Mouse (Mus musculus) adrenal gland, postnatal 25 days (tissue): Measurements from ENCODE around the gene Rbm3. TPM values are rescaled to one million over a fixed set of nuclear protein-coding genes. Genes with fewer than 3 reads are reported as not detected.
"Not testable (repeated sequence)": the region's sequence is repeated elsewhere in the genome, so short reads cannot be mapped to it uniquely, and the experiment has no call there.

Experiments used
- DNase-seq: peaks from one replicate; pipeline ENCODE4 v3.0.0; 2021; ENCODE audit warnings: mixed read lengths
- total RNA-seq: library from RNA; stranded (reverse); gene quantifications from 2 replicates; pipeline ENCODE4 v1.2.3, GENCODE M21; 2021

The Rbm3 gene
- total RNA-seq, 1 experiment from 2014 or later = 115 TPM

DNA sequence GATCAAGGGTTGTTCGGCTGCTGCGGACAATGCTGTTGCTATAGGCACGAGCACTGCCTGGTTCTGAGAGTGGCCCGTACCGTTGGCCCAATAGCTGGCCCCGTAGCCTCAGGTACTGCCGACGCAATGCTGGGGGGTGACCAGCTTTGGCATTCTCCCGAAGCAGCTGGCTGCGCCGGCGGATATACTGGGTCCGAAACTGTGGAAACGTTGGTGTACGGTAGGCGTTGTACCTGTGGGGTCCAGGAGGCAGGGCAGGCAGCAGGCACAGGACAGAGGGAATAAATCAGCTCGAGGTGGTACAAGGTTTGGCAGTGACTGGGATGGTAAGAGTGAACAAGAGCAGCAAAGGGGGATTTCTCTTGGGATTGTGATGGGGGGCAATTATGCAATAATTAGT is 14.3 kb downstream of the Rbm3 start:
- no peak for DNase-seq

DNA sequence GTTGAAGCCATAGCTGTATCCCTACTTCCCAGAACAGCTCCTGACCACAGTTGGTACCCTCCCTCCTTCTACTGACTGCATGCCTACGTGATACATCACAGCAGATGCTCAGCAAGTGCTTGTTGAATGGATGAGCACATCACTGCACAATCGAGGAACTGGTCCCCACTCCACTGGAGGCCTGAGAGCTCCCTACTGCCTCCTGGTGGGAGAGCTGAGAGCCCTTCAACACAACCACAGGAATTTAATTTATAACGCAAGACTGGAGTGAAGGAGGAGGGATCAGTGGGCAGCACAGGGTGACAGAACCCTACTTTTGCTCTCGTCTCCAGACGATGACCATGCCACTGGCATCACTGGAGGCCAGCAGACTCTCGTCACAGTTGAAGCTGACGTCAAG is 20.4 kb downstream of the Rbm3 start:
- no peak for DNase-seq

DNA sequence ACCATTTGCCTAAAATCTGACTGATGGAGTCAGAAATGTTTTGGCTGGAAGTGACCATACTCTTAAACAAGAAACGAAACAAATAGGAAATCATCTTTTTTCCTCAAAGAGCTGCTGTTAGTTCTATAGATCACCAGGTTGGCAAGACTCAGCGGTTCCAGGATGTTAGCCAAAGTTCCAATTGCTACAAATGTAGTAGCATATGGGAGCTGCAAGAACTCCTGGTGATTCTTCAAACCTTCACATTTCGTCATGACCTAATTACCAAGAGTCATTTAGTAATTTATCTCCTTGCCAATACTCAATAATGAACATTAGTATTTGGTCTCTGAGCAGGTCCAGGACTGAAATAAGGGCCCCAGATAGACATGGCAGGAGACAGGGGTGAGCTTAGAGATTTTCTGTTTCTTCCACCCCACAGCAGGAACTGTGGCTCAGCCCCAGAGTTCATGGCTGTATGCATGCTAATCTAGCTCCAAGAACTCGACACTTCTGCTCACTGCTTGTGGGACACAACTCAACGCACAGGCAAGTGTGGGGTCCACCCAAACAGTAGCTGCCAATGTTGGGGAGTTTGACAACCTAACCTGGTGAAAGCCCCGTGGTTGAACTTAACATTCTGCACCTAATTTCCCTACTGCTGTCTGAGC is 21.7 kb downstream of the Rbm3 start:
- DNase-seq = no peak

DNA sequence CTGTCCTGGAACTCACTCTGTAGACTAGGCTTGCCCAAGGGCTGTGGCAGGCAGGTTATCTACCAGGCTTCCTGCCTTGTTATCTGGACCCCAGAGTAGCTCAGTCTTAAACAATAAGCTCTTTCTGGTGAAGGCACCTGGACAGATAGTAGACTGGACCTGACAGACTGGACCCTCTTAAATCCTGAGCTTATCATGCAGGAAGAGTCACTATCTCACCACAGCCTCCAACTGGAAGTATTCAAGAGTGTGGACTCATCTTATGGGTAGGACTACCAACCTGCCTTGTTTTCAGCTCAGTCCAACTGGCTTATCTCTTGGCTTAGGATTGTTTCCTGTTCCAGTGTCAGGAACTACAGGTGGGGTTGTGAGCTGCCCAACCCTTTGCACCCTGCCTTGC is 28.4 kb downstream of the Rbm3 start:
- DNase-seq = no peak

DNA sequence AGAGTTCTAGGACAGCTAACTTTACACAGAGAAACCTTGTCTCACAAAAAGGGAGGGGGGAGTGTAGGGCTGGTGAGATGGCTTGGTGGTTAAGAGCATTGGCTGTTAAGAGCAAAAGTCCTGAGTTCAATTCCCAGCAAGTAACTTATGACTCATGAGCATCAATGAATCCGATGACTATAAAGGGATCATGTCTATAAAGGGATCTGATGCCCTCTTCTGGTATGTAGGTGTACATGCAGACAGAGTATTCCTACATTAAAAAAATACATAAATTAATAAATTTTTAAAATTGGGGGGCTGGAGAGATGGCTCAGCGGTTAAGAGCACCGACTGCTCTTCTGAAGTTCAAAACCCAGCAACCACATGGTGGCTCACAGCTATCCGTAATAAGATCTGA is 30.4 kb downstream of the Rbm3 start:
- DNase-seq = no peak

DNA sequence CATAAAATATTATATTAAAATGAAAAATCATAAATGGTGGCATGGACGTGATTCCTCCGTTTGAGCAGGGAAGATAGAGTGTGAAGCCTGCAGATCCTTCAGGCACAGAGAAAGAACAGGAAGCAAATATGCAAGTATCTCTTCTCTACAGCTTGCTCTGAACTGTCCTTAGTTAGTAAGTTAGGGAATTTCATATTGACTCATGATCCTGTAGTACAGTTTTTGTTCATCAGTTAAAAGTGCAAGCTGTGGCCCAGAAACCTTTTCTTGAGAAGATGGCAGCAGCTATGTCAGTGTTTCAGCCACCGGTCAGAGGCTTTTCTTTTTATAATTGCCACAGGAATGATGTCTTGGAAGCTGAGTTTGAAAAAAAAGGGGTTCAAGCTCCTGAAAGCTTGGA is 40.7 kb downstream of the Rbm3 start:
- no peak for DNase-seq

DNA sequence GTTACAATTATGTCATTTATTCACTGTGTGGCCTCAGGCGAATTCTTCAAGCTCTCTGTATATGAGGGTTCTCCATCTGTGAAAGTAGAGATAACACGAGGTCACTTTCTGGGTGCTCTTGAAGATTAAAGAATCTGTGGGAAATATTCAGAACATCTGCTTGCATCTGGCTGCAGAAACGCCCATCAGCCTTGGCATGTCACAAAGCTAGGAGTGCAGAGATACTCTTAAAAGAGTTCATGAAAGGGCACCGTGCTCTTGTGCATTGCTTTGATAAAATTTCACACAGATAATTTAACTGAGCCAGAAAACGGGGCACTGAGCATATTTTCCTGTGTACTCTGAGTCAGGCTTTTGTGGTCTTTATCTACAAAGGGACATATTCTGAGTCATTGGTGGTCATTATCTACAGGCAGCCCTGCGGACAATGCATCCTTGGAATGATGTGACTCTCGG is 43.4 kb downstream of the Rbm3 start:
- DNase-seq = no peak

DNA sequence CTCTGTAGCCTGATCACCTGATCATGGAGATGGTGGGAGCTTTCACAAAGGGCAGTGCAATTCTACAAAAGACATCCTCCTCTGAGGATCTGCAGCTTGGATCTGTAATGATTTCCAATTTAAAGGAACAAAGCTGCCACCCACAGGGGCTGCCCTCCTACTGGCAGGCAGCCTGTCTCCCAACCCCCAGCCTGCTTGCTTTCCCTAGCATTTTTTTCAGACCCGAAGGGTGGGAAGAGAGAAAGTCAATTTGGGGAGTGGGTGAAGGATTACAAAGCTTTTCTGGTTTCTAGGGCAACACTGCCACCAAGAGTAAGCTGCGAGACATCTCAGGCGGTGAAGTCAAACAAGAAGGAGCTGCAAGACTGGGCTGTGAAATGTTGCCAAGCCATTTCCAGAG is 44.7 kb downstream of the Rbm3 start:
- no peak for DNase-seq

DNA sequence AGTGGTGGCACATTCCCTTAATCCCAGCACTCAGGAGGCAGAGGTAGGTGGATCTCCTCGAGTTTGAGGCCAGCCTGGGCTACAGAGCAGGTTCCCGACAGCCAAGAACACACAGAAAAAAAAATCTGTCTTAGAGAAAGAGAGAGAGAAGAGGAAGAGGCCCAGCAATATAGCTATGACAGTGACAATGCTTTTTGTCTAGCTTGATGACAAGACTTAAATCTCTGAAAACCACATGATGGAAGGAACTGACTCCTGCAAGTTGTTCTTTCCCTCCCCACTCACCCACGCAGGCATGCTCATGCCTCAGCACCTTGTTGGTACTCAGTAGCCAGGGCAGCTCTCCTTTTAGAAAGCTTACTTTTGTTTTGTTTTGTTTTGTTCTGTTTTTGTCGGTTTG is 46.2 kb downstream of the Rbm3 start:
- no peak for DNase-seq

DNA sequence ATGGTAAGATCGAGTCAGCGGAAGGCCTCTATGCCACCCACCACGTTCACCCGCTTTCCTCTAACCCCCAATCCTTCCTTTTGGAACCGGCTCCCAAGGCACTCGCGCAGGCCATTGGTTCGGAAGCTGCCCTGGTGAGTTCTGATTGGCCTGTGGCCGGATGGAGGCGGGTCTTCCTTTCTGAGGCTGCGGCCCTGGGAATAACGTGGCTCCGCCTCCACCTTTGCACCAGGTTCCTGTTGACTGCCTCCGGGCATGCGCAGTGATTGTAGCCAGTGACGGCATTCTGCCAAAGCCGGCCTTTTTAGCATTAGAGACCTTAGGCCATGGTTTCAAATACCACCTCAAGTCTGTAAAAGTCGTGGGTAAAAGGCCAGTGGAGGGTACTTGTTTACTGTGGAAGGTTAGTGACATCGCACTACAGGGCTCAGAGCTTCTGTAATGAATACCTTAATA is 48.9 kb downstream of the Rbm3 start:
- peak; percentile 91 for DNase-seq

DNA sequence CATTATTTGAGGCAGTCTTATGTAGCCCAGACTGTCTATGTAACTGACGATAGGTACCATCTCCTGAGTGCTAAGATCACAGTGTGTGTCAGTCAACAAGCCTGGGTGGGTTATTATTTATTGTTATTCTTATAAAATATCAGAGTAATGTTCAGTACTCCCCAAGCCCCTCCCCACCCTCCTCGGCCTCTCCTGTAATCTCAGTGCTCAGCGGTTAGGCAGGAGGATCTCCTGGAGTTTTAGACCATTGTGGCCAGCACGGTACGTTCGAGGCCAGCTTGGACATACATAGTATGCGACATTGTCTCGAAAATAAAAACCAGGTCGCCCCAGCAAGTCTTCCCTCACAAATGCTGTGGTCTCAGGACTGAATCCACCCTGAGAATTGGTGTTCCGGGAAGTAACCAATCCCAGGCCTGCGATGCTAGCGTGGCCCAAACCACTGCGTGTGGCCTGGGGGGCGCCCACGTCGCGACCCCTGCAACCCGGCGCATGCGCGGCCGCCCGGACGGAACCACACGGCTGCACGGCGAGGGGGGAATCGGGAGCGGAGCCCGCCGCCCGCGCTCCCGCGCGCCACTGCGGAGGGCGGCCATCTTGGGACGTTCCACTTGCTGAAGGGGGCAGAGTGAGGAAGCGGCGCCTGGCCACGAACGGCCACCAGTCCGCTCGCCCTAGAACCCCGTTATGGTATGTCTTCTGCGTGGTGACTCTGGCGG is 49.5 kb downstream of the Rbm3 start:
- peak; percentile 71 for DNase-seq

DNA sequence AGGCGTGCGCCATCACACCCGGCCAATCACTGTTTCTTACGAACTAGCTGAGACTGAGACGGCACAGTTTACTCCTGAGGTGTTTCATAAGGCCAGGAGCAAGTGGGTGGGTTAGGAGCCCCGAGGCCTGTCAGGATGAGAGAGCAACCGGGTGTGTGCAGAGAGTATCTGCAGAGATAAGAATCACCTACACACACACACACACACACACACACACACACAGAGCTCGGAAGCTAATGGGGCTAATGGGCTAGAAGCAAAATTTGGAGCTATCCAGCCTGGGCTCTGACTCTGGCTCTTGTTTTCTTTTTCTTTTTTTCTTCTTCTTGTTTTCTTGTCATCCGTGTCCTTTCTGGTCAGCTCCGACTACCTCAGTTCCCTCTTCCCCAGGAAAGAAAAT is 50.1 kb downstream of the Rbm3 start:
- no peak for DNase-seq

DNA sequence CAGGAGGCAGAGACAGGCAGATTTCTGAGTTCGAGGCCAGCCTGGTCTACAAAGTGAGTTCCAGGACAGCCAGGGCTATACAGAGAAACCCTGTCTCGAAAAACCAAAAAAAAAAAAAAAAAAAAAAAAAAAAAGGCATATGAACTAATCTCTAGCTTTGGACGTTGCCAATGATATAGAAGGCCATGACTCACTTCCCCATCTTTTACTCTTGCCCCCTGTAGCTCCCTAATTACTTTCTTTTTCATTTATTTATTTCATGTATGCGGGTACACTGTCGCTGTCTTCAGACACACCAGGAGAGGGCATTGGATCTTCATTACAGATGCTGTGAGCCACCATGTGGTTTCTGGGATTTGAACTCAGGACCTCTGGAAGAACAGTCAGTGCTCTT is 54.7 kb downstream of the Rbm3 start:
- not testable (repeated sequence) for DNase-seq

DNA sequence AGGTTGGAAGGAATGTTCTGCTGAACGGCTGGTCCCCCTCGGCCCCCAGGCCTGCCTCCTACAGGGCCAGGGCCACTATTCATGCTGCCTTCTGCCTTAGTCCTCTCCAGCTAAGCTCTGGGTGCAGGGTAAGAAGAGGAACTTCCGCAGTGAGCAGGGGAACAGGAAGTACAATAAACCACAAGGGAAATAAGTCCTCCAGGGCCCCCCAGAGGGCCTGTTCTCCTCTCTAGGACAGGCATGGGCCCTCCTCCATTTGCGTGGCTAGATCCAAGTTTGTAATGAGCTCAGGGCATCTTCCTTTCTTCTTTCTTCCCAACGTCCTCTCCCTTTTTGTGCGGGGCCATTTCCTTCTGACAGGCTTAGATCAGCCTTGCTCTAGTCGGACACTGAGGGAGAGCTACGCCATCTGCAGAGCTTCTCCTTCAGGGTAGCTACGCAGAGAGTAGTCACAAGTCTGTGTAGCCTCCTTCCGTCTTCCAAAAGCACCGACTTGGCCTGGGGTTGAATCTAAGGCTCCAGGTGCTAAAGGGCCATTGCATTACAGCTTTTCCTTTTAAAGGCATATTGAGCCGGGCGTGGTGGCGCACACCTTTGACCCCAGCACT is 55.2 kb downstream of the Rbm3 start, which contains the start of gene Was:
TSS of gene Was (minus strand) at position 153 of the 608 bp plus-strand sequence.
- no peak for DNase-seq

DNA sequence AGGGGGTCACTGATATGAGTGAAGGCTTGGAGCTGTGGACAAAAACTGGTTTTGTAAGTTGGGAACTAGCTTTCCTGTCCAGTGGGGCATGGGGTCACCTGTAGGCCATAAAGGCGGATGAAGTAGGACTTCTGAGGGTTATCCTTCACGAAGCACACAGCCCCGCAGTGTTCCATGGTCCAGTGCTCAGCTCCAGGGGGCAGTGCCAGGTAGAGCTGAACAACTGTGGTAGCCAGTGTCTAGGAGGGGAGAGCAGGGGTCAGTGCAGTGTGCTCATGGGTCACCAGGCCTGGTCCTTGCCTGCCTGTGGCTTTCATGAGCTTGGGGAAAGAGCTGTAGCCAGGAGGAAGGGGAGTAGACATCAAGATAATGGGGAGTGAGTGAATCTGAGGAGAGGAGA is 55.9 kb downstream of the Rbm3 start:
- DNase-seq = no peak

Other genes starting within 250 kb of the Rbm3 start
- 118 and 127 TPM in 2 replicates for gene Pqbp1, start 246.6 kb downstream of the Rbm3 start, total RNA-seq
- 114 and 134 TPM in 2 replicates for gene Timm17b, start 246.5 kb downstream of the Rbm3 start, total RNA-seq
- not detected in 2 replicates for gene Gm10491, start 238.0 kb downstream of the Rbm3 start, total RNA-seq
- 1.9 TPM in 1 of 2 replicates, not detected in the other for gene Gm10490, start 236.3 kb downstream of the Rbm3 start, total RNA-seq
- gene Pcsk1n, start 226.1 kb downstream of the Rbm3 start, total RNA-seq = 39.1 and 47.5 TPM in 2 replicates
- gene Eras, start 217.3 kb downstream of the Rbm3 start, total RNA-seq = not detected in 2 replicates
- gene Hdac6, start 198.0 kb downstream of the Rbm3 start, total RNA-seq = 17.9 and 26.7 TPM in 2 replicates
- not detected in 2 replicates for gene Gata1, start 167.8 kb downstream of the Rbm3 start, total RNA-seq
- not detected in 2 replicates for gene Glod5, start 127.4 kb downstream of the Rbm3 start, total RNA-seq
- gene Suv39h1, start 71.1 kb downstream of the Rbm3 start, total RNA-seq = 14.7 and 17.7 TPM in 2 replicates
- 0.71 and 1.2 TPM in 2 replicates for gene Was, start 55.4 kb downstream of the Rbm3 start, total RNA-seq
- 71.8 and 74.9 TPM in 2 replicates for gene Wdr13, start 13.0 kb downstream of the Rbm3 start, total RNA-seq
- 9.3 and 9.4 TPM in 2 replicates for gene Tbc1d25, start 30.3 kb upstream of the Rbm3 start, total RNA-seq
- gene Ebp, start 47.6 kb upstream of the Rbm3 start, total RNA-seq = 98.4 and 113 TPM in 2 replicates
- 4.6 and 7.0 TPM in 2 replicates for gene Porcn, start 60.6 kb upstream of the Rbm3 start, total RNA-seq
- 20.7 and 27.3 TPM in 2 replicates for gene Ftsj1, start 106.5 kb upstream of the Rbm3 start, total RNA-seq
- gene Slc38a5, start 125.3 kb upstream of the Rbm3 start, total RNA-seq = not detected in 2 replicates
- not detected in 2 replicates for gene Ssxb10, start 181.5 kb upstream of the Rbm3 start, total RNA-seq
- gene Ssxb9, start 221.1 kb upstream of the Rbm3 start, total RNA-seq = not detected in 2 replicates